Mouse (Mus musculus): ENCODE results near the gene Gid4.

DNA sequence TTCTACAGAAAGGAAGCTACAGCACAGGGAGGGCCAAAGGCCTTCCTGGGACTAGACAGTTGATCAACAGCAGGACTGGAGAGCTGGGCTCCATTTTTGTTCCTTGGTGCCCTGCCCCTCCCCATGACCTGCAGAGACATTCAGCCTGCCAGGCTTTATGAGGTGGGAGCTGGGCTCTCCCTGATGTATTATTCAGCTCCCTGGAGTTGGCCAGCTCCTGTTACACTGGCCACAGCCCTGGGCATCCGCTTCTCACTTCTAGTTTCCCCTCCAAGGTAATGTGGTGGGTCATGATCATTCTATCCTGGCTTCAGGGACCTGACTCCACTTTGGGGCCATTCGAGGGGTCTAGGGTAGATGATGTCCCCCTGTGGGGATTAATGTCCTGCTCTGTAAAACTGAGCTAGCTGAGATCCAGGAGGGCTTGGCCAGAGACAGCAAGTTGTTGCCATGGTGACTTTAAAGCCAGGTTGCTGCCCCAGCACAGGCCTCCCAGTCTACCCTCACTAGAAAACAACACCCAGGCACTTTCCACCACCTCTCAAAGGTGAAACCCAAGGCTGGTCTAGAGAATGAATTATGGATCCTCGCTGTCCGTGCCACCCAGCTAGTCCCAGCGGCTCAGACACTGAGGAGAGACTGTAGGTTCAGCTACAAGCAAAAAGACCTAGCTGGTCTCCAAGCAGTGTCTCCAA, 58.9 kb downstream of the Gid4 start:
- TF ChIP-seq CTCF (IDR thresholded peaks at IDR 0.05; ENCODE audit: low read depth) (no peak), EP300 (IDR thresholded peaks at IDR 0.05; ENCODE audit: low read depth) (no peak)

Measured in heart, postnatal 0 days (tissue).